Mouse (Mus musculus) embryonic stem cell, embryonic (primary cell): ENCODE measurements around the gene Tuft1.

Experiments used
- CTCF ChIA-PET, 4 experiments: fragments of 300-600 bp in 2 of 4; fragments of 350-600 bp in 2 of 4; sonication (Branson Sonifier 250); formaldehyde crosslinking; loops; one replicate each; lab custom pipeline; 2022; ENCODE audit warnings: inconsistent platforms in 2 of 4; lab: Charles Lee
- POLR2A ChIA-PET, 4 experiments: fragments of 300-600 bp in 2 of 4; fragments of 350-600 bp in 2 of 4; sonication (Branson Sonifier 250); formaldehyde crosslinking; loops; one replicate each; lab custom pipeline; 2022; ENCODE audit warnings: antibody characterized with exemption in 4 of 4, inconsistent platforms in 1 of 4; lab: Charles Lee

Tuft1 gene

DNA sequence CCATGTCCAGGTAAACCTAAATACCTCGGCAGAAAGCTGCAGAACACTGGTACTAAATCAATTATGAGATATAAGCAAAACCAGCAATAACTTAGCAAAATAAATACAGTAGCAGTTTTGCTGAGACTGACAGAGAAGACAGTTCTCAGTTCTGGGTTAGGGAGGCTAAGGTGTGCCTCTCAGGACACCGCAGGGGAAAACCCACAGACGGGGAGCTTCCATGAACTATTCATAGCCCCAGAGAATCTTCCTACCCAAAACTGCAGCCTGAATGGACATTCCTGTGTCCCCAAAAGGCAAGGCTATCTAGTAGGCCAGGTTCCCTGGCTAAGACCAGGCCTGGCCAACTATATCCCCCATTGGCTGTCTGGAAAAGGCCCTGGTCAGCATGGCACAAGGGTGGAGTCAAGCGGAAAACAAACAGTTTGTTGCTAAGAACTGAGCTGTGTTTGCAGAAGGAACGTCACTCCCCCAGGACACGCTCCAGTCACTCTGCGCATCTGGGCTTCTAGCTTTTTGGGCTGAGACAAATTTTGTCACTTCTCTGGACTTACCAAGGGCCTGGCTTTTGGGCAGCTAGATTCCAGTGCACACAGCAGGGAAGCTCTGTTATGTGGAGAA is 45.3 kb downstream of the Tuft1 start:
- CTCF ChIA-PET = interaction anchor here in 2 of 4 experiments (0.9 to 1.2 kb wide), 2 partner anchors 12 to 156 kb away, joined by 3 to 5 read pairs; no protein-coding TSS in a partner anchor

DNA sequence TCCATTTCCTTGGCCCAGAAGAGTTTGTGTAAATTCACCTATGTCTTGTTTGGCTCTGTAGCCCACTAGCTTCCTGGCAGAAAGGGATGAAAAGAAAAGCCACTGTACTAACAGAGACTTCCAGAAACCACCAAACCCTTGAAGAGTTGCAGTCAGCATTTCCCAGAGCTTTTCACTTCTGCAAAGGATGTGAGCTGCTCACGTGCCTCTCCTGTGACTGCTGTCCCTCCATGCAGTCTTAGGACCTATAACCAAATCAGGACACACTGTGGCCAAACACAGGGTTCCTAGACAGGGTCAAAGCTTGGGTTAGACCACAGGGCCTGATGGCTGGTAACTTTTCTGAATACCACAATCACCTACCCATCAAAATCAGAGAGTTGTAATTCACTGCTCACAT is 46.4 kb downstream of the Tuft1 start:
- CTCF ChIA-PET = interaction anchor here in 2 of 4 experiments (0.6 to 2.5 kb wide), 3 partner anchors 10 to 241 kb away, joined by 3 to 15 read pairs (median 4); no protein-coding TSS in a partner anchor
- POLR2A ChIA-PET = interaction anchor here in 2 of 4 experiments (1.0 to 2.7 kb wide), 3 partner anchors 11 to 305 kb away, joined by 3 to 8 read pairs (median 4); no protein-coding TSS in a partner anchor

More for the DNA sequence above, 45.3 kb downstream of the Tuft1 start:
- POLR2A ChIA-PET = interaction anchor here in 2 of 4 experiments (0.6 to 1.1 kb wide), 3 partner anchors 15 to 35 kb away, joined by 3 to 4 read pairs (median 3); no protein-coding TSS in a partner anchor

DNA sequence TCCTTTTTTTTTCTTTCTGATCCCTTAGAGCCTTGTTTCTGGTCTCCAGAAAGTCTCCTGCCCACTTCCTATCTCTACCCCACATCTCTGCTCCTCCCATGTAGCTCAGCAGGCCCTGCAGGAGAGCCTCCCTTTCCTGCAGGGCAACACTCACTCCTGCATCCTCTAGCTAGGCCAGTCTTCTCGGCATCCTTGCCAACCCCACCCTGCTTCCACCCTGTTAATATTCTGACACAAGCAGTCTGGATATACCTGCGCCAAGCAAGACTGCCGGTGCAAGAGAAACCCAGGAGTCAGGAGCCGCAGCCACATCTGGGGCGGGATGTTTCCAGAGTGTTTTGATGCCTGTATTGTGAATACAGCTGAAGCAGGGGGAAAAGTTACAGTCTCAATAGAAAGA is 46.8 kb downstream of the Tuft1 start:
- ChIA-PET POLR2A (interaction anchor here in 3 of 4 experiments (0.8 to 2.7 kb wide), 5 partner anchors 11 to 306 kb away, joined by 3 to 8 read pairs (median 3); partner anchors contain the start of gene Snx27 (in 1 of the 3)), CTCF (interaction anchor here in 3 of 4 experiments (0.6 to 2.5 kb wide), 5 partner anchors 10 to 241 kb away, joined by 3 to 15 read pairs (median 4); no protein-coding TSS in a partner anchor)

DNA sequence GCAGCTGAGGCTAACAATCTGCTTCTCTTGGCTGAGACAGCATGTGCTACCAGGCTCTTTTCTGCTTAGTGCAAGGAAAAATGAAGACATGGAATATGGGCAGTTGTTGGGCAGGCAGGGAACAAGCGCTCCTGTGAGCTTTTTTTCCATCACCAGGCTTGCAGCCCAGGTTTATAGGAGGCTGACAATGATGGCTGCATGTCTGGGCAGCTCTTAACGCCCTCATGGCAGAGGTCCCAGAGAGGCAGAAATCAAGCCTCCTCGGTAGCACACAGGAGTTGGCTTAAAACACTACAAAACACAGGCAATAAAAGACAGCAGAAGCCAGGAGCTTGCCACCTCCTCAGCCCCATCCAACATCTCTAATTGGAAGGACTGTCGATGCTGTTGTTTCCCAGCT is 47.3 kb downstream of the Tuft1 start:
- POLR2A ChIA-PET = interaction anchor here in 3 of 4 experiments (0.7 to 2.7 kb wide), 6 partner anchors 10 to 306 kb away, joined by 3 to 8 read pairs (median 3); partner anchors contain the start of gene Snx27 (in 1 of the 3)
- CTCF ChIA-PET = interaction anchor here in 3 of 4 experiments (0.5 to 2.5 kb wide), 6 partner anchors 9 to 1030 kb away, joined by 3 to 15 read pairs (median 6); no protein-coding TSS in a partner anchor

DNA sequence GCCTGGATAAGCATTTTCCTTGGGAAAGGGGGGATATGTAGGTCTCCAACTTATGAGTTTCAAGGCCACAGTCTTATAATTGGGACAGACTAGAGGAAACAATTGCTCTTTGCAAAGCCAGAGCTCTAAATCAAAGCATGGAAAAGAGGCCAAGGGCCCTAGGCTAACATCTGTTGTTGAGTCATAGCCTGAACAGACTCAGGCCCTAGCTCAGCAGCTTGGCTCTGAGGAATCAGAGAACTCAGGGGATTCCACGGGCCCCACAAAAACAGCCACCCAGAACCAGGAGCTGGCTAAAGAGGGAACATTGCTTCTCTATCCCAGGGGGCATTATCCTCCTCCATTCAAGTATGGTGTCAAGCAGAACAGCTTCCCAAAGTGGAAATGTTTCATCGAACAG is 48.1 kb downstream of the Tuft1 start:
- CTCF ChIA-PET = interaction anchor here in 3 of 4 experiments (0.7 to 2.5 kb wide), 5 partner anchors 8 to 209 kb away, joined by 3 to 15 read pairs (median 8); no protein-coding TSS in a partner anchor
- POLR2A ChIA-PET = interaction anchor here in 2 of 4 experiments (0.7 to 2.7 kb wide), 3 partner anchors 9 to 29 kb away, joined by 3 to 8 read pairs (median 4); no protein-coding TSS in a partner anchor

DNA sequence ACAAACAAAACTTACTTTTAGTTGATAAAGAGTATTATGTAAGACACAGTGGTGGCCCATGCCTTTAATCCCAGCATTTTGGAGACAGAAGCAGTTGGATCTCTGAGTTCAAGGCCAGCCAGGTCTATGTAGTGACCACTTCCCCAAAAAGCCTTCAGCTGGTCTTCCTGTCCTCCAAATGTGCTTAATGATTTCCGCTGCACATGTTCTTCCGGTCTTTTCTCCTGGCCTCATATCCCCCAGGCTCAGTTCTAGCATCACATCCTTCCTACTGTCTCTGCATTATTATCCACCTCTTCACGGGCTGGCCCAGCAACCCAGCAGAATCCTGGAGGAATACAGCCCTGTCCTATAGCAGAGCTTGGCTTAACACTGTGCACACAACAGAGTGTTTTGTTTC is 49.1 kb downstream of the Tuft1 start:
- POLR2A ChIA-PET = interaction anchor here in 2 of 4 experiments (1.0 to 1.2 kb wide), 2 partner anchors 25 to 48 kb away, joined by 3 read pairs; no protein-coding TSS in a partner anchor
- CTCF ChIA-PET = interaction anchor here in 1 of 4 experiments (0.5 kb wide), 1 partner anchor 157 kb away, joined by 7 read pairs; no protein-coding TSS in a partner anchor

DNA sequence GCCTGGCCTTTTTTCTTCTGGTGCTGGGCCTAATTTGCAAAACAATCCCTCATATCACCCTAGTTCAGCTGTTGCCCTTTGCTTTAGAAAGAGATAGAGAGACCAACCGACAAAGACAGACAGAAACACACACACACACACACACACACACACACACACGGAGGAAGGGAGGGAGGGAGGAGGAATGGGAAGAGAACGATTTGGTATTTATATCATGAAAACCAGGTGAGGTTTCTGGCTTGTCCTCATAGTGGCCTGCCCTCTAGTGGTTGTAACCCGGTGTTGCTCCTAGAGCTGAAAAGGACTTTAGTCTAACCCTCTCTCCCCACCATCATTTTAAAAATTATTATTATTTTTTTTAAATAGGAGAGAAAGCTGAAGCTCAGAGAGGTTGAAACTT is 56.7 kb downstream of the Tuft1 start:
- ChIA-PET POLR2A (interaction anchor here in 3 of 4 experiments (0.5 to 2.8 kb wide), 23 partner anchors 9 to 1045 kb away, joined by 3 to 12 read pairs (median 3); partner anchors contain the start of genes Snx27 (in 2 of the 3) and Pogz (in 1 of the 3)), CTCF (interaction anchor here (0.5 to 2.3 kb wide), 45 partner anchors 8 to 1158 kb away, joined by 3 to 15 read pairs (median 4); partner anchors contain the start of gene Snx27 (in 1 of the 4))

DNA sequence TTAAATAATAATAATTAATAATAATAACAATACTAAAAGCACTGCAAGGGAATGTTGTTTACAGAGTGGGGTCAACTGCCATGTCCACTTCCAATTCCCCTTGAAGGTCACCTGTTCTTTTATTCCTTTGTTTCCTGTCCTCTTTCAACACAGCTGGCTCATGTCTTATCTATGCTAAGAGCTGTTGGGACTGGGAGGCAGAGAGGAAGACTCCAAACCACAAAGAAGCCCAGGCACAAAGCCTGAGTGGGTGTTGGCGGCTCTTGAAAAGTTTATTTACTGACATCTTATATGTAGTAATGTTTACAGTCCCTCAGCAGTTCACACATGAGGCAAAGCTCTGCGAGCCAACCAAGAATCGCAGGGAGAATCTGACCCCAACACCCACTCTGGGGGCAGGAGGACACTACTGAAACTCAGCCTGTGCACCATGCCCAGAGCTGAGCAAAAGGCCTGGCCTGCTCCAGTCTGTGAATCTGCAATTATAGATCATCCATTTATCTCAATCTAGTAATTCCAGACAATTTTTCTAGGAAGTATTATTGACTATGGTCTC is 61.4 kb downstream of the Tuft1 start:
- POLR2A ChIA-PET = interaction anchor here in 3 of 4 experiments (0.5 to 3.9 kb wide), 8 partner anchors 9 to 50 kb away, joined by 3 to 16 read pairs (median 4); partner anchors contain the start of gene Snx27 (in 2 of the 3)
- CTCF ChIA-PET = no interaction called here

DNA sequence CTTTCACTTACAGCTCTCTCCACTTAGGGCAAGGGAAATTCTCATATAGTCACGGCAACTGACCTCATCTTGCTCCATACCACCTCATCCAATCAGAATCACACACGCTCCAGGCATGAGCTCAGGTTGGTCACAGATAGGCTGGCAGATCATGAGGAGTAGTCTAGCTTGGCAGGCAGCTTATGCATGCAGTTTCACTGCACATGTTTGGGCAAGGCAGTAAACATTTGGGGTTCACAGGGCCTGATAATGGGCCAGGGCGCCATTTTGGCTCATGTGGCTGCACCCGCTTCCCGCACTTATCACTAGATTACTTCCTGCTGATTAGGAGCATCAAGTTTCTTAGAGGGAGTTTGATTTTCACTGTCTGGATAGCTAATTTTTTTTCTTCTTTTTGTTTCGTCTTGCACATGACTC is 62.8 kb downstream of the Tuft1 start:
- ChIA-PET POLR2A (interaction anchor here in 2 of 4 experiments (1.1 to 3.9 kb wide), 7 partner anchors 9 to 19 kb away, joined by 3 to 16 read pairs (median 5); partner anchors contain the start of gene Snx27 (in 1 of the 2)), CTCF (interaction anchor here in 1 of 4 experiments (0.7 kb wide), 1 partner anchor 11 kb away, joined by 3 read pairs; no protein-coding TSS in a partner anchor)

DNA sequence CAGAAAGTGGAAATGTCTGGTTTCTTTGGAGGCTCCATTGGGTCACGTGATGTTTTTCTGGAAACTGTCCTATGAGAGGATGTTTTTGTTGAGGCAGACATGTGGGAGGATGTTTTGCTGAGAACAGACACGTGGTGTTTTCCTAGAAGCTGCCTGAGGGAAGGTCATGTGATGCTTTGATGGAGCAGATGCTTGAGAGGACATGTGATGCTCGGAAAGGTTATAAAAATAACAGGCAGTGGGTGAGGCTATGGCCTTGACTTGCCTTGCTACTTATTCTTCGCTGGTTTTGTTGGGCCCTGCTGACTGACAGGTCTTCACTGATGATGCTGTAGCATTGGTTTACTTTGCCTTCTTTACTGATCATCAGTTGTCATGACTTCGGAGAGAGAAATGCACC is 67.6 kb downstream of the Tuft1 start:
- ChIA-PET CTCF (interaction anchor here in 2 of 4 experiments (0.7 to 2.1 kb wide), 3 partner anchors 9 to 1673 kb away, joined by 3 to 6 read pairs (median 3); no protein-coding TSS in a partner anchor), POLR2A (interaction anchor here in 2 of 4 experiments (0.6 to 2.8 kb wide), 10 partner anchors 8 to 246 kb away, joined by 3 to 12 read pairs (median 4); partner anchors contain the start of genes Snx27 (in 2 of the 2) and Pogz (in 1 of the 2))

DNA sequence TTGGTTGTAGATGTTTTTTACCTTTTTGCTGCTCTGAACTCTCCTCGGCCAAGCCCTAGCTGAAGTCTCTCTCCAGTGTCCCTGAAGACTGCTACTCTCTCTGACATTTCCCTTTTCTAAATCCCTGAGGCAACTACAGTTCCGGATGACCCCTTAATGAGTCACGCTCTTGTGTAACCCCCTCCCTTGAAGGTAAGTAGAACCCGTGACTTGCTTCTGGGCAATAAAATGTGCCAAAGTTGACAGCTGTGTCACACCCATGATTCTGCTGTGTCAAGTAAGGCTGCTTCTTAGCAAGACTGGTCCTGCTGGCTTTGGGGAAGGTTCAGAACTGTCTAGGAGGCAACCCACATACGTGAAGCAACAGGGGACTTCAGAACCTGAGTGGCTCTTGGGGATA is 70.7 kb downstream of the Tuft1 start:
- CTCF ChIA-PET = interaction anchor here in 2 of 4 experiments (0.5 to 1.8 kb wide), 2 partner anchors 8 to 14 kb away, joined by 4 to 9 read pairs; no protein-coding TSS in a partner anchor

DNA sequence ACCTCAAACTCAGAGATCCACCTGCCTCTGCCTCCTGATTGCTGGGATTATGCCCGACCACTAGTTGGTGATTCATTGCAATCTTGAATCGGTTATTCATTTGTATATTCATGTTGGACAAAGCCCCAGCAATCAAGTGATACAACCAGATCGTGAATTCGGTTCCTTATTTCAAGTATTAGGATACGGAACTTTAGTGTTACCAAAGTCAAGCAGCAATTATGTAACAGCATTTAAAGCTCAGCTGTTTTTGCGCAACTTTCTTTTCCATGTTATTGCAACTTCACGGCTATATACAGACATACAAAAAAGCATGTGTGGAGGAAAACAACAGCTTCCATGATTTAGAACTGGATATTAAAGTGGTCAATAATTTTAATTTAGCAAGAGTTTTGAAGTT is 75.7 kb downstream of the Tuft1 start:
- POLR2A ChIA-PET = interaction anchor here in 3 of 4 experiments (0.6 to 15.0 kb wide), 15 partner anchors 9 to 203 kb away, joined by 3 to 183 read pairs (median 4); partner anchors contain the start of gene Cgn (in 1 of the 3)
- CTCF ChIA-PET = interaction anchor here in 2 of 4 experiments (1.0 to 2.0 kb wide), 5 partner anchors 19 to 76 kb away, joined by 3 to 6 read pairs (median 3); no protein-coding TSS in a partner anchor

More for the DNA sequence above, 70.7 kb downstream of the Tuft1 start:
- POLR2A ChIA-PET = interaction anchor here in 2 of 4 experiments (1.1 to 15.0 kb wide), 9 partner anchors 8 to 428 kb away, joined by 3 to 183 read pairs (median 4); no protein-coding TSS in a partner anchor

DNA sequence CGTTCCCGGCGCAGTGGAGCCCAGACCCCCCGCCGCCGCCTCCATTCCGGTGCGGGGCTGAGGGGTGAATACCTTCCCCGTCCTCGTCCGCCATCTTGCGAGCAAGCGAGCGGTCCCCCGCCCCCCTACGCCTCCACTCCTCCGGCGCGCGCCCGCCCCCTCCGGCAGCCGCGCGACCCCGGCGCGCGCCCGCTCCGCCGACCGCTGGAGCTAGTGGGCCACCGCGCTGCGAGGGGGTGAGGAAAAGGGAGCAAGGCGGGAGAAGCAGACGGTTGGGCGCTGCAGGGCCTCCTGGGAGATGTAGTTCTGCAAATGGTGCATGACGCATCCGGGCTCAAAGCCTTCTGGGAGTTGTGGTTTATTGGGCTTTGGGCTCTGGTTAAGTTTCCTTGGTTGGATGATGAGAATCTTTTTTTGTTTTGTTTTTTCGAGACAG is 76.2 kb downstream of the Tuft1 start, which contains the start of gene Snx27:
Gene Snx27, minus strand, starts transcription at position 261 of the 436 bp plus-strand sequence.
- CTCF ChIA-PET = interaction anchor here in 3 of 4 experiments (0.7 to 2.0 kb wide), 7 partner anchors 8 to 306 kb away, joined by 3 to 6 read pairs (median 3); no protein-coding TSS in a partner anchor
- POLR2A ChIA-PET = interaction anchor here in 3 of 4 experiments (0.6 to 15.0 kb wide), 27 partner anchors 8 to 460 kb away, joined by 3 to 183 read pairs (median 4); partner anchors contain the start of genes Cgn (in 1 of the 3) and Psmd4 (in 1 of the 3)

DNA sequence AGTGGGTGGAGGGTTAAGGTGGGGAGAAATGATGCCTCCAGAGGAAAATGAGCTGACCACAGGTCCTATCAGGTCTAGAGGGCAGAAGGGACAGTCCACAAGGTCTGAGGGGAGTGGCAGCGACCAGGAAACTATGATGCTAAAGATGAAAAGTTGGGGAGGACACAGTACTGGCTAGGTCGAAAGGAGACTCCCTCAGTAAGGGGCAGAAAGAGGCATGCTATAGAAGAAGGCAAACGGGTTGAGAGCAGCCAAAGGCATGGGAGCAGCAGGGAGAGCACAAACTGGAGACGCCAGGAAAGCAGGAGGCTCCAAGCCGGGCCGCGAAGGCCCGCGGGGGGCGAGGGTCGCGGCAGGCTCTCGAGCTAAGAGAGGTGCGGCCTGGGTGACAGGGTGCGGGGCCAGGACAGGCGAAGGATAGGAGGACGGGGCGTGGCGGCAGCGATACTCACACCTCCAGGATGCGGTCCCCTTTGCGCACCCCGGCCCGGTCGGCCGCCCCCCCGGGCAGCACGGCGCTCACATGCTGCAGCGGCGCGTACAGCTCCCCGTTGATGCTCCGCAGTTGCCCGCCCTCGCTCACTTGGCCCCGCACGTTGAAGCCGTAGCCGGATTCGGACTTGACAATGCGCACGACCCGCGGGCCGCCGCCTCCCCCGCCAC is 76.7 kb downstream of the Tuft1 start:
- ChIA-PET POLR2A (interaction anchor here (0.6 to 15.0 kb wide), 35 partner anchors 8 to 1093 kb away, joined by 3 to 183 read pairs (median 4); partner anchors contain the start of genes Cgn (in 1 of the 4) and Psmd4 (in 1 of the 4)), CTCF (interaction anchor here in 3 of 4 experiments (0.7 to 2.0 kb wide), 8 partner anchors 9 to 471 kb away, joined by 3 to 6 read pairs (median 3); no protein-coding TSS in a partner anchor)

DNA sequence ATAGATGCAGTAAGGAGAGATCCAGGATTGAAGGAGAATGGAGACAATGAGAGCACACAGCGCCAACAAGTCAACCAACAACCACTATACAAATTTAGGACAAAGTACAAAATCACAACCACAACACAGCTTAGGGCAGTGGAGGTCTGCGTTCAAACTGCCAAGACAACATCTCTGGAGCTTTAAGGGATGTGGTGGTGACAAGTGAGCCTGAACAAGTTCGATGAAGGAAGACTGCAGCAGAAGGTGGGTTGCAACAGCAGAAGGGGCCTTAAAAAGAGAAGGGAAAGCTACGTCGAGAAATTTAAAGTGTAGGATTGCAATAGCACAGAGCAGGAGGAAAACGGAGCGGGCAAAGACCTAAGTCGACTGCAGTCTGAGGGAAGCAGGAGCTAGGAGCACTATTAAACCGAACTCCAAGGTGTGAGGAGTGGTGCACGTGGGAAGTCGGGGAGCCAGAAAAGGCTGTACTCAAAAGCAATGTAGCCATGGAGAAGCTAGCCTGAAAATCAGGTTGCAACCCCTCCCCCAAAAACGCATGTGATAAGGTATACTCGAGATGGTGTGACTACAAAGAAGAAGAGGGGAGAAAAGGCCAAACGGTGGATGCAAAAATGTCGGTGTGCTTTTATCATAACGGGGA is 77.4 kb downstream of the Tuft1 start:
- CTCF ChIA-PET = interaction anchor here in 2 of 4 experiments (1.0 to 2.0 kb wide), 5 partner anchors 20 to 472 kb away, joined by 3 to 6 read pairs (median 3); no protein-coding TSS in a partner anchor
- POLR2A ChIA-PET = interaction anchor here (0.6 to 15.0 kb wide), 32 partner anchors 9 to 337 kb away, joined by 3 to 183 read pairs (median 4); no protein-coding TSS in a partner anchor
